Mouse (Mus musculus): ENCODE results near the gene Pdzd2. TPM values are rescaled to one million over a fixed set of nuclear protein-coding genes. Genes with fewer than 3 reads are reported as not detected.

Gene Pdzd2
- polyA plus RNA-seq (2011; ENCODE audit: insufficient read length, low read depth, missing spikeins) = 2.4 and 2.5 TPM in 2 replicates

- Histone ChIP-seq H3K4me1 (ENCODE audit: control insufficient read depth, insufficient read depth, low read length) (no peaks in the 10 kb centered on the region), H3K27ac (ENCODE audit: insufficient read depth, low read length) (no peak within 1 kb of the TSS), H3K4me3 (ENCODE audit: insufficient read depth, low read length) (peak within 1 kb of the TSS; percentile 44)
- TF ChIP-seq CTCF (IDR thresholded peaks at IDR 0.05; ENCODE audit: borderline replicate concordance, insufficient read depth, low read length) (peak; percentile 53; the same call in 1 of the 2 replicates), POLR2A (IDR thresholded peaks at IDR 0.05; ENCODE audit: low read depth, low read length) (no peak)
Measured at GRCm38 (mm10) chr15:12739277-12740247, at the start of gene Pdzd2. Gene Pdzd2, minus strand, starts transcription at chr15:12739924.

GRCm38 (mm10) chr15:12789406-12789867 is 49.7 kb upstream of the Pdzd2 start:
- no peaks in the 10 kb centered on the region for H3K4me1 ChIP-seq (ENCODE audit: control insufficient read depth, insufficient read depth, low read length)
- no peak overlapping the region for H3K4me3 ChIP-seq (ENCODE audit: insufficient read depth, low read length)
- H3K27ac ChIP-seq (ENCODE audit: insufficient read depth, low read length) = no peak overlapping the region
- TF ChIP-seq CTCF (IDR thresholded peaks at IDR 0.05; ENCODE audit: borderline replicate concordance, insufficient read depth, low read length) (no peak), POLR2A (IDR thresholded peaks at IDR 0.05; ENCODE audit: low read depth, low read length) (no peak)

GRCm38 (mm10) chr15:12788536-12788935 is 48.8 kb upstream of the Pdzd2 start:
- TF ChIP-seq CTCF (IDR thresholded peaks at IDR 0.05; ENCODE audit: borderline replicate concordance, insufficient read depth, low read length) = no peak
- no peak for TF ChIP-seq POLR2A (IDR thresholded peaks at IDR 0.05; ENCODE audit: low read depth, low read length)
- Histone ChIP-seq H3K4me1 (ENCODE audit: control insufficient read depth, insufficient read depth, low read length) (no peaks in the 10 kb centered on the region), H3K4me3 (ENCODE audit: insufficient read depth, low read length) (no peak overlapping the region), H3K27ac (ENCODE audit: insufficient read depth, low read length) (no peak overlapping the region)

GRCm38 (mm10) chr15:12781729-12782326 is 42.1 kb upstream of the Pdzd2 start:
- TF ChIP-seq POLR2A (IDR thresholded peaks at IDR 0.05; ENCODE audit: low read depth, low read length) (no peak), CTCF (IDR thresholded peaks at IDR 0.05; ENCODE audit: borderline replicate concordance, insufficient read depth, low read length) (no peak)

GRCm38 (mm10) chr15:12781296-12781695 is 41.6 kb upstream of the Pdzd2 start:
- H3K4me1 ChIP-seq (ENCODE audit: control insufficient read depth, insufficient read depth, low read length) = no peaks in the 10 kb centered on the region
- H3K4me3 ChIP-seq (ENCODE audit: insufficient read depth, low read length) = no peak overlapping the region
- no peak overlapping the region for H3K27ac ChIP-seq (ENCODE audit: insufficient read depth, low read length)
- no peak for TF ChIP-seq CTCF (IDR thresholded peaks at IDR 0.05; ENCODE audit: borderline replicate concordance, insufficient read depth, low read length)

More at GRCm38 (mm10) chr15:12781729-12782326, 42.1 kb upstream of the Pdzd2 start:
- Histone ChIP-seq H3K27ac (ENCODE audit: insufficient read depth, low read length) (no peak overlapping the region), H3K4me1 (ENCODE audit: control insufficient read depth, insufficient read depth, low read length) (no peaks in the 10 kb centered on the region), H3K4me3 (ENCODE audit: insufficient read depth, low read length) (no peak overlapping the region)

- Histone ChIP-seq H3K27ac (ENCODE audit: insufficient read depth, low read length) (no peak overlapping the region), H3K4me3 (ENCODE audit: insufficient read depth, low read length) (no peak overlapping the region), H3K4me1 (ENCODE audit: control insufficient read depth, insufficient read depth, low read length) (no peaks in the 10 kb centered on the region)
- TF ChIP-seq CTCF (IDR thresholded peaks at IDR 0.05; ENCODE audit: borderline replicate concordance, insufficient read depth, low read length) = no peak
- TF ChIP-seq POLR2A (IDR thresholded peaks at IDR 0.05; ENCODE audit: low read depth, low read length) = no peak
Measured at GRCm38 (mm10) chr15:12774149-12774753, 34.5 kb upstream of the Pdzd2 start.

- Histone ChIP-seq H3K4me1 (ENCODE audit: control insufficient read depth, insufficient read depth, low read length) (no peaks in the 10 kb centered on the region), H3K4me3 (ENCODE audit: insufficient read depth, low read length) (no peak overlapping the region), H3K27ac (ENCODE audit: insufficient read depth, low read length) (no peak overlapping the region)
- TF ChIP-seq POLR2A (IDR thresholded peaks at IDR 0.05; ENCODE audit: low read depth, low read length) = no peak
Measured at GRCm38 (mm10) chr15:12770958-12771357, 31.2 kb upstream of the Pdzd2 start.

- Histone ChIP-seq H3K4me1 (ENCODE audit: control insufficient read depth, insufficient read depth, low read length) (no peaks in the 10 kb centered on the region), H3K27ac (ENCODE audit: insufficient read depth, low read length) (no peak overlapping the region), H3K4me3 (ENCODE audit: insufficient read depth, low read length) (no peak overlapping the region)
- no peak for TF ChIP-seq POLR2A (IDR thresholded peaks at IDR 0.05; ENCODE audit: low read depth, low read length)
- TF ChIP-seq CTCF (IDR thresholded peaks at IDR 0.05; ENCODE audit: borderline replicate concordance, insufficient read depth, low read length) = no peak
Measured at GRCm38 (mm10) chr15:12766848-12767247, 27.1 kb upstream of the Pdzd2 start.

GRCm38 (mm10) chr15:12763147-12763546 is 23.4 kb upstream of the Pdzd2 start:
- no peak overlapping the region for H3K4me3 ChIP-seq (ENCODE audit: insufficient read depth, low read length)
- H3K27ac ChIP-seq (ENCODE audit: insufficient read depth, low read length) = no peak overlapping the region
- H3K4me1 ChIP-seq (ENCODE audit: control insufficient read depth, insufficient read depth, low read length) = no peaks in the 10 kb centered on the region
- TF ChIP-seq POLR2A (IDR thresholded peaks at IDR 0.05; ENCODE audit: low read depth, low read length) (no peak), CTCF (IDR thresholded peaks at IDR 0.05; ENCODE audit: borderline replicate concordance, insufficient read depth, low read length) (no peak)

All from embryonic fibroblast, embryonic 13.5 days (primary cell).